Mouse (Mus musculus) kidney, adult 2 months (tissue): ENCODE measurements around the gene D430041D05Rik. TPM values are rescaled to one million over a fixed set of nuclear protein-coding genes. Genes with fewer than 3 reads are reported as not detected.

Experiments
- DNase-seq: peaks from one replicate; pipeline ENCODE4 v3.0.0; 2021
- H3K27ac ChIP-seq: fragments of 200-500 bp; 2 replicates; pipeline ENCODE4 v1.5.1; 2012; ENCODE audit warnings: low read depth, low read length, control low read depth, inconsistent platforms; ENCODE audit not compliant: insufficient read depth
- H3K27me3 ChIP-seq: fragments of 200-500 bp; replicated peaks from 2 replicates; pipeline ENCODE4 v1.6.1; 2012; ENCODE audit warnings: mild to moderate bottlenecking, moderate library complexity, low read length, inconsistent platforms; ENCODE audit not compliant: control insufficient read depth, insufficient read depth
- H3K36me3 ChIP-seq: fragments of 200-500 bp; 2 replicates; pipeline ENCODE4 v1.6.1; 2012; ENCODE audit warnings: mild to moderate bottlenecking, moderate library complexity, low read length, inconsistent platforms; ENCODE audit not compliant: control insufficient read depth, insufficient read depth
- H3K4me1 ChIP-seq: fragments of 200-500 bp; 2 replicates; pipeline ENCODE4 v1.6.1; 2011; ENCODE audit warnings: low read length; ENCODE audit not compliant: control insufficient read depth, insufficient read depth
- H3K4me3 ChIP-seq: fragments of 200-500 bp; 2 replicates; pipeline ENCODE4 v1.5.1; 2011; ENCODE audit warnings: mild to moderate bottlenecking, low read depth, low read length, control low read depth; ENCODE audit not compliant: insufficient read depth
- CTCF ChIP-seq: fragments of 200-500 bp; conservative IDR thresholded peaks from 2 replicates; pipeline ENCODE4 v1.5.1; 2011; ENCODE audit warnings: low read depth, mild to moderate bottlenecking, control low read depth, low read length, moderate library complexity, mixed read lengths; ENCODE audit not compliant: insufficient read depth, insufficient read length
- POLR2A ChIP-seq: fragments of 200-500 bp; IDR thresholded peaks from one replicate; pipeline ENCODE4 v1.6.1; 2011; ENCODE audit warnings: low read depth, low read length, control low read depth
- WGBS: fragments of 180-500 bp; shearing (Covaris S2); methylation state at CpG from one replicate; pipeline ENCODE4 v1.1.7; 2018; 5-methylcytosine and 5-hydroxymethylcytosine counted together
- polyA plus RNA-seq: library from polyadenylated mRNA; depleted of rRNA; stranded (reverse); fragments of >200 nt; gene quantifications from 2 replicates; pipeline ENCODE4 v1.2.3, GENCODE M21; 2012; rRNA removed

The D430041D05Rik gene
- 0.02 and 0.07 TPM in 2 replicates for polyA plus RNA-seq

DNA sequence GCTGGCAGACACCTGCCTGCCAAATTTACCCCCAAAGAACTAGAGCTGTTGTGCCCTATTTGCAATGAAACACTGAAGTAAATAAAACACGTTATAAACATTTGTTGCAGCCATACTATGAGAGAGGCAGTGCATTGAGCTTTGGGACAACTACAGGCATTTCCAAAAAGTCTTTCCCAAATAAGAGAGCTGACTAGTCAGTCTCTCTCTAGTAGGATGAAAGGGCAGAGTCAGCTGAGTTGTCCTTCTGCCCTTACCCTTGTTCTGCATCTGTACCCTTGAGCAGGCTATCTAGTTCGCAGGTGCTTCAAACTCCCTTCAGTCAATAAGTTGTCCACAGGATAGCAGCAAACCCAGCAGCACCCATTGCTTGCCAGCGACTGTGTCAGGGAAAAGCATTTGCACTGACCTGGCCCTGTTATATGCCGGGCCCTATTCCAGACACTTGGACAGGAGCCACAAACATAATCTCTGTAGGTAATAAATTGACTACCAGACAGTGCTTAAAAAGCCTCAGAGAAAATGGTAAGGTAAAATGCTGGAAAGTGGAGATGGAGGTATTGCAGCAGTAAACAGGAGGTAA is at the start of gene D430041D05Rik:
Gene D430041D05Rik (minus strand): TSS at position 51 of the 583 bp plus-strand sequence.
- no peak for DNase-seq
- H3K4me1 ChIP-seq, result no peaks in the 10 kb centered on the region
- H3K36me3 ChIP-seq, result no peaks in the 10 kb centered on the region
- no peak for TF ChIP-seq POLR2A
- TF ChIP-seq CTCF, result no peak
- H3K27me3 ChIP-seq, result peaks cover 2% of the 10 kb centered on the region; the same call in 1 of the 2 replicates
- H3K27ac ChIP-seq, result no peak within 1 kb of the TSS
- peak within 1 kb of the TSS; percentile 50 for H3K4me3 ChIP-seq
- WGBS, result 56% methylated on average over 4 of the region's 4 CpGs

DNA sequence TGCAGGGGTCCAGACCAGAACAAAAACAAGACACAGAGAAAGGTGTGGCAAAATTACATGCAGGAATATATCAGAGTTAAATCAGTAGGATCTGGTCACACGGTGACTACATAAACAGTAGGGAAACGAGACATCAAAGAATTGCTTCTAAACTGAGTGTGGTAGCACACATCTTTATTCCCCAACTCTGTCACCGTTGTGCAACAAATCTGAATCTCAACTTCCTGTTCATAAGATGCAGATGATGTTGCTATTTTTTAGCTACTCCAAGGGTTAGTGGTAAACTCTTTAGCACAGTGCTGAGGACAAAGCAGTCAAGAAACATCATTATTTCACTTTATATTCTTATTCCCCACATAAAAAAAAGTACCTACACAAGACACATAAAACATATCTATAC is 49.2 kb upstream of the D430041D05Rik start:
- peaks cover 17% of the 10 kb centered on the region for H3K4me1 ChIP-seq
- H3K27me3 ChIP-seq, result no peaks in the 10 kb centered on the region
- no peaks in the 10 kb centered on the region for H3K36me3 ChIP-seq
- DNase-seq, result no peak
- TF ChIP-seq POLR2A, result no peak
- TF ChIP-seq CTCF, result no peak
- no peak overlapping the region for H3K4me3 ChIP-seq
- WGBS, result 29% methylated on average over 3 of the region's 3 CpGs
- H3K27ac ChIP-seq, result no peak overlapping the region

DNA sequence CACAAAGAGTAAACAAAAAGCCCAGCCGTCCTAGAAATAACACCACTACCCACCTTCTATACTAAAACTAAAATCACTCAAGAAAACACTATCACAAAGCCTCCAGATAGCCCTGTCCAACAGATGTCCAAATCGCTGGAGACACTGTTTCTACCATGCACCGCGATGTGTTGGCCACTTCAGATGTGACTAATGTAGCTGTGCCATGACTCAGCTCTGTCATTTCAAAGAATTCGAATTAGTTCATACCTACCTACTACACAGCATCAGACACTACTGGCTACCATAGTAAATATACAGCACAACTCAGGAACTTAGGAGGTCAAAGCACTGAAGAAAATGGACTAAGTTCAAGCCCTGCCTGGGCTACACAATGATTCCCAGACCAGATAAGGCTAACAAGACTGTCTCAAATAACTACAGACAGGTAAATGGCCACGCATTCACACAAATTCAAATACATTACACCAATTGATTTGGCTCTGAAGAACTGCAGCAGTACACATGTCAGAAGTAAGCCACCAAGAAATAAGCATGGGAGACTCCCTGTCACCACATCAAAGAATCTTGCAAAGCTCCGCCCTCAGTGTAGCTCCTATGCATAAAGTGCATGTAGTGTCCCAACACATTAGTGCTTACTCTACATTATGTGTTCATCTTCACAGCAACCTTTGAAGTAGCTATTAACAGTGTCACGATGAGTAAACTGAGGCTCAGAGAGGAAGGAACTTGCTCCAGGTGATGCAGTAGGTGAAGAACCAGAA is 47.9 kb upstream of the D430041D05Rik start:
- DNase-seq, result no peak
- Histone ChIP-seq H3K27me3 (no peaks in the 10 kb centered on the region), H3K4me1 (peaks cover 17% of the 10 kb centered on the region), H3K4me3 (no peak overlapping the region), H3K27ac (no peak overlapping the region), H3K36me3 (no peaks in the 10 kb centered on the region)
- WGBS, result 86% methylated on average over 8 of the region's 8 CpGs
- no peak for TF ChIP-seq CTCF
- no peak for TF ChIP-seq POLR2A

DNA sequence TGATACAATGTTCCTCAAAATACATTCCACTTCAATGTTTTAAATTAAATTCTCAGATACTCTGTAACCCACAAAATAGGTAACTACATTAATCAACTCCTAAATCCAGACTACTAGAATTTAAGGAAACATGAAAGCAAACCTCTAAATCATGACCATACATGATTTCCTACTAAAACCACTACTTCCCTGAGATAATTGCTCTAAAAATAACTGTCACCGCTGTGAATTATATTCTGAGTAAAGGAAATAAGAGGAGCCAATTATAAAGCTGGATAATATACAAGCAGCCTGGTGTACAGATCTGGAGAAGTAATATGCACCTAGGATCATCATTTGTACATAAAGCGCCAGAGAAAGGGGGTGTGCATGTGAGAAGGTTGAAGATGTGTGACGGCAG is 46.3 kb upstream of the D430041D05Rik start:
- WGBS, result 55% methylated on average over 3 of the region's 3 CpGs
- H3K4me1 ChIP-seq, result peaks cover 14% of the 10 kb centered on the region
- H3K36me3 ChIP-seq, result no peaks in the 10 kb centered on the region
- DNase-seq, result no peak
- H3K4me3 ChIP-seq, result no peak overlapping the region
- TF ChIP-seq CTCF (no peak), POLR2A (no peak)
- H3K27ac ChIP-seq, result no peak overlapping the region
- H3K27me3 ChIP-seq, result no peaks in the 10 kb centered on the region

DNA sequence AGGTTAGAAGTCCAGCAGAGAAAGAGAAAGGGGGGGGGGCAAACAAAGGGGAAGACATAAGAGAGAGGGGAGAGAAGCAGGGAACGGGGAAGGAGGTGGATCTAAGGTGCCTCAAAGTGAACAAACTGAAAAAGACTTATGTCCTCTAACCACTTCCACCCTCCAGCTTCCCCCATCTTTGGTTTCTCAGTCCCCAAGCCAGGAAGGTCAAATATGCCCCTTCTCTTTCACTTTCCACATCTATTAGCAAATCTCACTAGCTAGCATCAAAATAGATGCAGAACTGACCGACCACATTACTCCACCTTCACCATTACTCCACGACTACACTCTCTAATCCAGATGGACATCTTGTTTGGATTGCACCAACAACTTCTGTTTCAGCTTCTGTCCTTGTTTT is 39.9 kb upstream of the D430041D05Rik start:
- DNase-seq, result peak; percentile 41
- Histone ChIP-seq H3K4me1 (peaks cover 17% of the 10 kb centered on the region), H3K4me3 (no peak overlapping the region), H3K27me3 (no peaks in the 10 kb centered on the region), H3K27ac (0 out of 2 replicates have a peak overlapping the region, but pooled peaks have one; percentile 20), H3K36me3 (no peaks in the 10 kb centered on the region)
- WGBS, result 70% methylated on average over 3 of the region's 3 CpGs
- TF ChIP-seq POLR2A, result no peak
- no peak for TF ChIP-seq CTCF

DNA sequence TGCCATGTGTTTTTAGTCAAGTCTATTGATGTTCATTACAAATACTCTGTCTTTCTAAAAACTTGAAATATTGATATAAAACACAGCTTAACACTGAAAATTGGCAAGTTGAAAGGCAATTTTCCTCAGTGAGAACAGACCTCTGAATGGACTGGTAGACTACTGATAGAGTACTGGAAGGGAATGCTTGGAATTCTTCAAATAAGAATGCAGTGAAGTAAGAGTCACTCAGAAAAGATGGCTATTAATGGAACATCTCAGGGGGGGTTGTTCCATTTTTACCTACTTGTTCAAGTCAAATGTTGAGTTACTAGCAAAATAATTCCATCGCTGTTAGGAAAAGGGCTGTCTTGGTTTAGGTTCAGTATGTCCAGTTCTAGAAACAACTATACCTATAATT is 38.4 kb upstream of the D430041D05Rik start:
- no peak overlapping the region for H3K4me3 ChIP-seq
- peaks cover 17% of the 10 kb centered on the region for H3K4me1 ChIP-seq
- TF ChIP-seq POLR2A, result no peak
- no peak for TF ChIP-seq CTCF
- H3K27me3 ChIP-seq, result no peaks in the 10 kb centered on the region
- no peaks in the 10 kb centered on the region for H3K36me3 ChIP-seq
- H3K27ac ChIP-seq, result no peak overlapping the region
- 70% methylated on average over 1 of the region's 1 CpGs for WGBS
- no peak for DNase-seq

DNA sequence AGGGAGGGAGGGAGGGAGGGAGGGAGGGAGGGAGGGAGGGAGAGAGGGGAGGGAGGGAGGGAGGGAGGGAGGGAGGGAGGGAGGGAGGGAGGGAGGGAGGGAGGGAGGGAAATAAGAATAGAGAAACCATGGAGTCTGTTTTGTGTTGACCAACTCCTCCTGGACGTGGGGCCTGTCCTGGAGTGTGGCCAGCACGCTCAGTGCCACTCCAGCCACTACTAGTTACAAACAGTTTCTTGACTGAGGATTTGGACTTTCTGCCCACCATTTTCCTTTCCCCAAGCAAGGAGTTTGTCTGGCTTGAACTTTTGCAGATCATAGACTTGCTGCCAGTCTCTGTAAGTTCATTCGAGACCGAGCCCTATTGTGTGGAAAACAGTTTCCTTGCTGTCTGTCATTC is 37.4 kb upstream of the D430041D05Rik start:
- Histone ChIP-seq H3K4me1 (peaks cover 17% of the 10 kb centered on the region), H3K4me3 (no peak overlapping the region), H3K27ac (peak overlapping the region; percentile 17; the same call in 1 of the 2 replicates), H3K36me3 (no peaks in the 10 kb centered on the region), H3K27me3 (no peaks in the 10 kb centered on the region)
- DNase-seq, result no peak
- TF ChIP-seq CTCF (no peak), POLR2A (no peak)
- WGBS, result 72% methylated on average over 4 of the region's 4 CpGs
